Mouse (Mus musculus): ENCODE measurements around the gene Ppfia4. TPM values are rescaled to one million over a fixed set of nuclear protein-coding genes. Genes with fewer than 3 reads are reported as not detected.

Gene Ppfia4
- total and polyA plus RNA-seq, 3 experiments = 0.30 to 5.4 (median 1.8) TPM

DNA sequence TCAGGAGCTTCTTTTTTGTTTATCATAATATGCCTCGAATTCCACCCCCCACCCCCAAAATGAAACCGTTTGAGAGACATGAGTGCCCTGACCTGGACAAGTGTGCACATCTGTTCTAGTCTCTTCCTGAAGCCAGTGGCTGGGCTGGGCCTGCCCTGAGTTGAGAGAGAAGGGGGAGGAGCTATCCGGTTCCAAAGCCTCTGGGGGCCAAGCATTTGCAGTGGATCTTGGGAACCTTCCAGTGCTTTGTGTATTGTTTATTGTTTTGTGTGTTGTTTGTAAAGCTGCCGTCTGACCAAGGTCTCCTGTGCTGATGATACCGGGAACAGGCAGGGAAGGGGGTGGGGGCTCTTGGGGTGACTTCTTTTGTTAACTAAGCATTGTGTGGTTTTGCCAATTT is 40.7 kb downstream of the Ppfia4 start:
- no peak overlapping the region for H3K4me3 ChIP-seq (replicated peaks in 1 of 3; ENCODE audit: low read depth in 2 of 3, low read length in 2 of 3, poor library complexity in 1 of 3)
- peaks cover 0 to 42% of the 10 kb centered on the region in 2 experiments; a peak in 2 of 4 replicates for H3K4me1 ChIP-seq (ENCODE audit: control insufficient read depth in 1 of 2, insufficient read depth in 2 of 2)
- H3K9ac ChIP-seq (ENCODE audit: insufficient read depth, low read depth) = no peak overlapping the region
- no peak overlapping the region for H3K4me2 ChIP-seq (ENCODE audit: insufficient read depth, low read depth, poor library complexity, severe bottlenecking)
- no peak overlapping the region for H3K27ac ChIP-seq (ENCODE audit: insufficient read depth, low read depth)
- peaks cover 5% of the 10 kb centered on the region for H3K9me3 ChIP-seq (replicated peaks; ENCODE audit: low read length)
- in situ Hi-C loops (cut with MboI; ENCODE audit: low pct_ligation_motif_present, low pct_unique_long_range_greater_than_20kb, low sequenced_read_pairs) (loop anchor here (10.0 kb wide), 2 partner anchors 47 to 97 kb away; partner anchors contain the start of gene Mybph), dilution Hi-C loops (cut with MboI; ENCODE audit: extremely low pct_ligation_motif_present, extremely low pct_unique_long_range_greater_than_20kb, low sequenced_read_pairs) (no loop called here)
- H3K79me2 ChIP-seq (replicated peaks; ENCODE audit: control insufficient read depth, extremely low read depth, insufficient read depth, poor library complexity, severe bottlenecking) = no peaks in the 10 kb centered on the region
- no peak for DNase-seq (ENCODE audit: extremely low read depth)
- no peak for TF ChIP-seq E2F4 (IDR thresholded peaks at IDR 0.05; ENCODE audit: insufficient replicate concordance, low read depth, low read length)
- no peak for TF ChIP-seq SIN3A (IDR thresholded peaks at IDR 0.05; ENCODE audit: low read length)
- no peak for TF ChIP-seq NELFE (IDR thresholded peaks at IDR 0.05; ENCODE audit: low read depth, low read length)
- no peak for TF ChIP-seq MYC (IDR thresholded peaks at IDR 0.05; ENCODE audit: low read depth, low read length)
- no peak for TF ChIP-seq BHLHE40 (IDR thresholded peaks at IDR 0.05; ENCODE audit: low read depth, low read length)
- no peak for TF ChIP-seq MAX (IDR thresholded peaks at IDR 0.05; ENCODE audit: low read length)
- no peak for TF ChIP-seq ZNF384 (IDR thresholded peaks at IDR 0.05; ENCODE audit: low read depth, low read length)
- TF ChIP-seq KAT2A (IDR thresholded peaks at IDR 0.05; ENCODE audit: insufficient replicate concordance, low read length) = no peak
- TF ChIP-seq ZKSCAN1 (IDR thresholded peaks at IDR 0.05; ENCODE audit: borderline replicate concordance, low read depth, low read length) = no peak
- TF ChIP-seq NRF1 (IDR thresholded peaks at IDR 0.05; ENCODE audit: low read depth, low read length) = no peak
- TF ChIP-seq HCFC1 (IDR thresholded peaks at IDR 0.05; ENCODE audit: low read depth, low read length) = no peak
- no peak for TF ChIP-seq MAFK (IDR thresholded peaks at IDR 0.05; ENCODE audit: insufficient replicate concordance, low read length)
- no peak for TF ChIP-seq JUND (conservative IDR thresholded peaks at IDR 0.05; ENCODE audit: low read depth, low read length)
- no peak for TF ChIP-seq CTCF (conservative IDR thresholded peaks at IDR 0.05 in 1 of 2, IDR thresholded peaks at IDR 0.05 in 1 of 2; ENCODE audit: low read depth in 2 of 2, low read length in 2 of 2)
- TF ChIP-seq ZMIZ1 (IDR thresholded peaks at IDR 0.05; ENCODE audit: low read depth, low read length) = no peak
- TF ChIP-seq JUN (IDR thresholded peaks at IDR 0.05; ENCODE audit: insufficient read depth, low read depth, low read length) = no peak
- TF ChIP-seq GABPA (IDR thresholded peaks at IDR 0.05; ENCODE audit: insufficient replicate concordance, low read depth, low read length) = no peak
- peaks cover 0 to 2% of the 10 kb centered on the region in 2 experiments for H3K36me3 ChIP-seq (replicated peaks in 1 of 2; ENCODE audit: control insufficient read depth in 1 of 2, insufficient read depth in 1 of 2, low read length in 1 of 2)
- H3K27me3 ChIP-seq (replicated peaks) = no peaks in the 10 kb centered on the region

- Histone ChIP-seq H3K9ac (ENCODE audit: insufficient read depth, low read depth) (no peak overlapping the region), H3K79me2 (replicated peaks; ENCODE audit: control insufficient read depth, extremely low read depth, insufficient read depth, poor library complexity, severe bottlenecking) (no peaks in the 10 kb centered on the region), H3K27ac (ENCODE audit: insufficient read depth, low read depth) (no peak overlapping the region), H3K4me2 (ENCODE audit: insufficient read depth, low read depth, poor library complexity, severe bottlenecking) (no peak overlapping the region), H3K4me1 (ENCODE audit: control insufficient read depth in 1 of 2, insufficient read depth in 2 of 2) (peaks cover 3 to 47% of the 10 kb centered on the region in 2 experiments; a peak in 3 of 4 replicates), H3K27me3 (replicated peaks) (no peaks in the 10 kb centered on the region), H3K4me3 (replicated peaks in 1 of 3; ENCODE audit: low read depth in 2 of 3, low read length in 2 of 3, poor library complexity in 1 of 3) (no peak overlapping the region), H3K9me3 (replicated peaks; ENCODE audit: low read length) (peaks cover 5% of the 10 kb centered on the region), H3K36me3 (replicated peaks in 1 of 2; ENCODE audit: control insufficient read depth in 1 of 2, insufficient read depth in 1 of 2, low read length in 1 of 2) (no peaks in the 10 kb centered on the region)
- in situ Hi-C loops (cut with MboI; ENCODE audit: low pct_ligation_motif_present, low pct_unique_long_range_greater_than_20kb, low sequenced_read_pairs) = loop anchor here (10.0 kb wide), 2 partner anchors 47 to 97 kb away; partner anchors contain the start of gene Mybph
- dilution Hi-C loops (cut with MboI; ENCODE audit: extremely low pct_ligation_motif_present, extremely low pct_unique_long_range_greater_than_20kb, low sequenced_read_pairs) = no loop called here
- TF ChIP-seq MXI1 (IDR thresholded peaks at IDR 0.05; ENCODE audit: low read depth, low read length) (no peak), ZNF384 (IDR thresholded peaks at IDR 0.05; ENCODE audit: low read depth, low read length) (no peak), TCF12 (IDR thresholded peaks at IDR 0.05; ENCODE audit: low read depth, low read length) (no peak), SIN3A (IDR thresholded peaks at IDR 0.05; ENCODE audit: low read length) (no peak), MAZ (IDR thresholded peaks at IDR 0.05; ENCODE audit: low read depth, low read length) (no peak), NRF1 (IDR thresholded peaks at IDR 0.05; ENCODE audit: low read depth, low read length) (no peak)
- DNase-seq (ENCODE audit: extremely low read depth) = no peak
These were observed 41.2 kb downstream of the Ppfia4 start for GRCm38 (mm10) chr1:134291555-134291954.

Measured in CH12.LX (cell line).